Mouse (Mus musculus) natural killer cell, adult 2 months (primary cell): Measurements from ENCODE around the gene Gldc.

ENCODE experiments used
- DNase-seq, 2 experiments: peaks; one replicate each; pipeline ENCODE4 v3.0.0; 2022; ENCODE audit warnings: low spot score in 2 of 2

Gene Gldc

GRCm38 (mm10) chr19:30107221-30107845 lies 67.9 kb downstream of the Gldc start:
- DNase-seq: no peak

- DNase-seq: no peak
Measured at GRCm38 (mm10) chr19:30105045-30105842, 70.0 kb downstream of the Gldc start.

GRCm38 (mm10) chr19:30102620-30103019 lies 72.6 kb downstream of the Gldc start:
- no peak for DNase-seq

- DNase-seq: no peak
Measured at GRCm38 (mm10) chr19:30100571-30100970, 74.7 kb downstream of the Gldc start.

DNA sequence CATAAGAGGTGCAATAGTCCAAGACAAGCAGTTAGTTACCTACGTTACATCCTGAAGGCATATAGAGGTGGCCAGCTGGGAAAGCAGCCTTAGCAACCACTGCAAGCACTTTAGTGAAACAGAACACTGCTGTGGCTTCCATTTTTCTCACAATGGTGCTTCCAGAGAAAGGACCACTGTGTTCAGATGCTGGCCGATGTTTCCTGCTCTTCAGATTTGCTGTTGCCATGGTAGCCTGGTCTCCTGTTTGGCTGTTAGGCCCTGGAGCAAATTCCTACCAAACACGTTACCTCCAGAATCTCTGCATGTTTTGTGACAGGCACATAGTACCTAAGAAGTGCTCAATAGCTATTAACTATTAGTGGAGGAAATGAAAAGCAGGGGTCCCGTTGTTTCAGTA lies 78.2 kb downstream of the Gldc start:
- no peak for DNase-seq

DNA sequence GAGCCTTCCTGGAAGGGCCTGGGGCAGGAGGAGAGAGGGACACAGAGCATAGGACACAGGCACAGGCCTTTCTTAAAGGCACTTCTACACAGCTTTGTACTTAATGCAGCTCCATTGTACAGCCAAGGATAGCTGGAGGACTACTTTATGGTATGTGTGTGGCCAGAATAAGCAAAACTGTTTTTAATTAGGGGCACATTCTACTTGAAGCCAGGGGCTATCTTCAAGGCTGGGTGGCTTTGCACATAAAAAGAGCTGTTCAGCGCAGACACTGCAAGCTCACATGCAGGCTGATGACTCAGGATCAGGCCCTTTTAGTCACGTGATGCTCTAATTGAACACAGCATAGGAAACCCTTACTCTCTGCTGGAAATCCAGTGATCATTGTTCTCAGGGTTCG lies 79.0 kb downstream of the Gldc start:
- no peak for DNase-seq

DNA sequence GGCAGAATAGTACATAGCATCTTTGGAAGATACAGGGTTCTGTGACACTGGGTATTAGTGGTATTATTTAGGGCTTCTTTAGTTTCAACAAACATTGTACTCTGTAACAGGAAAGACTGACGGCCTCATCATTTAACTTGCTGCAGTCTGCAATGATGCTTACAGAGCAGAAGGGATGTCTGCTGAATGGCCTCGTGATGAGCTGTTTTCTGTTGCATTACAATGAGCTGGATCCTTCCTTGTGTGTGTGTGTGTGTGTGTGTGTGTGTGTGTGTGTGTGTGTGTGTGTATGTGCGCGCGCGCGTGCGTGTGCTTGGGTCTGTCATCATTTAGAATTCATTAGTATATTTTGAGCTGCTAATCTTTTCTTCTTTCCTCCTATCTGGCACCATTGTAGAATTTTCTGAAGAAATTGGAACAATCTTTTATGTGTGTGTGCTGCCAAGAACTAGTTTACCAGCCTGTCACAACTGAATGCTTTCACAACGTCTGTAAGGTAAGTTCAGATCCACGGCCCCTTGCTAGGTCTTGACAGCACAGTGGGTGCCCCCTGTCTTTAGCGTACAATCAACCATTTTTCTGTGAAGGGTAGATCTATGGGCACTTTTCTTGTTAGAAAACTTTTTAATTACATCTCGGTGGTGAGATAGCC lies 83.5 kb downstream of the Gldc start:
- no peak for DNase-seq

DNA sequence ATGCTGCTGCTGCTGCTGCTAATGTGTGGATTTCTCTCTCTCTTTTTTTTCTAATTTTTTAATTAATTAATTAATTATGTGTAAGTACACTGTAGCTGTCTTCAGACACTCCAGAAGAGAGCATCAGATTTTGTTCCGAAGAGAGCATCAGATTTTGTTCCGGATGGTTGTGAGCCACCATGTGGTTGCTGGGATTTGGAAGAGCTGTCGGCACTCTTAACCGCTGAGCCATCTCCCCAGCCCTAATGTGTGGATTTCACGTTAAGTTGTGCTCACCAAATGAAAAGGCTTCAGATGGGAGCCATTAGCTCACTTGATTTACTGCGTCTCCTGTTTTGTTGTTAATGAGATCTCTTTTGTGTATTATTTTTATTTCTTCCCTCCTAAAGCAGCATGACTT lies 85.1 kb downstream of the Gldc start:
- no peak for DNase-seq

DNA sequence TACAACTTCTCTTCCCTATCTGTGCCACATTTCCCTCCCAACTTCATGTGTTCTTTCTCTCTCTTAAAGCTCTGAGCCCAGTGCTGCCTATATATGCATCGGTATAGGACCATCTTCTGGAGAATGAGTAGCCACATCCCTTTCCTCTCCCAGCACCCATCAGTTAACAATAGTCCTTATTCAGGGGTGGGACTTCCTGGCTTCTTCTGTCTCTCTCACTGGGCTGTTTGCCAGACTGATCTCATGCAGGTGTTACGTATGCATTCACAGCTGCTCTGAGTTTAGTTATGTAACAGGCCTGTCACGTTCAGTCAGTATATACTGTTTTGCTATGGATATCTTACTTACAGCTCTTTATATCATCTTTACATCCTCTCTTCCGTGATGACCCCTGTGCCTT lies 109.4 kb downstream of the Gldc start:
- DNase-seq: no peak

GRCm38 (mm10) chr19:30054218-30054617 lies 121.0 kb downstream of the Gldc start:
- DNase-seq: no peak

- no peak for DNase-seq
Measured at GRCm38 (mm10) chr19:30051479-30051878, 123.8 kb downstream of the Gldc start.

GRCm38 (mm10) chr19:30050584-30050983 lies 124.6 kb downstream of the Gldc start:
- no peak for DNase-seq
